Mouse (Mus musculus): ENCODE results near the gene Mmp14.

Gene Mmp14

DNA sequence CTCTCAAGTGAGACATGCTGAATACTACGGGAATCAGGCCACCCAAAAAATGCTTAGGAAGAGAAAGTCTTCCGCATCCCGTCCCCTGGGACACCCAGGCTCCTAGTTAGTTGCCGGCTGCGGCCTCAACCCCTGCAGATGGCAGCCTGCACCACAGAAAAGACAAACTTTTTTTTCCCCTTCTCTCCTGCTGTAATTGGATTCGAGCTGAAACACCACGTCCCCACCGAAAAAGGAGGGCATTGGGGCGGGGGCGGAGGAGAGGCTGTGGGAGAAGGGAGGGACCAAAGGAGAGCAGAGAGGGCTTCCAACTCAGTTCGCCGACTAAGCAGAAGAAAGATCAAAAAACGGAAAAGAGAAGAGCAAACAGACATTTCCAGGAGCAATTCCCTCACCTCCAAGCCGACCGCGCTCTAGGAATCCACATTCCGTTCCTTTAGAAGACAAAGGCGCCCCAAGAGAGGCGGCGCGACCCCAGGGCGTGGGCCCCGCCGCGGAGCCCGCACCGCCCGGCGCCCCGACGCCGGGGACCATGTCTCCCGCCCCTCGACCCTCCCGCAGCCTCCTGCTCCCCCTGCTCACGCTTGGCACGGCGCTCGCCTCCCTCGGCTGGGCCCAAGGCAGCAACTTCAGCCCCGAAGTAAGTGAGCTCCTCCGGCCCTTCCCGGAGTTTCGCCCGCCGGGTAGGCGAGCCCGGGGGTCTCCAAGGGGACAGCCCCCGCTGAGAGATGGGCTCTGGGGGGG is at the start of gene Mmp14:
Mmp14 (plus strand) TSS at position 279 of the 744 bp plus-strand sequence.
- DNase-seq: no peak

DNA sequence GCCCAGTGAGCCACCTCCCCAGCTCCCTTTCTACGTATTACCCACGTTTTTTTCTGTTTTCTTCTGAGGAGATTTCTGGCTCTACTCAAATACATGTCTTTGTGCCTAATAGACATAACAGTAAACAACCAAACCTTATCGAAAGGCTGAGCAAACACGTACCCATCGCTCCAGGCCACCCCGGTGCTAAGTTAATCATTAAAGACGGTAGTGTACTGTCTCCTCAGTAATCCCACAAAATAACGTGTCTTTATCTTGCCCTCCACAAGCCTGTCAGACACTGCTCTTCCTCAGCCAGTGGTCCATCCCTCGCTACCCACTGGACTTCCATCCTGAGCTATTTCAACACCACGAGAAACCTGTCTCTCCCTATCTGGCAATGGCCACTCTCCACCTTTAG is 49.6 kb upstream of the Mmp14 start:
- no peak for DNase-seq

DNA sequence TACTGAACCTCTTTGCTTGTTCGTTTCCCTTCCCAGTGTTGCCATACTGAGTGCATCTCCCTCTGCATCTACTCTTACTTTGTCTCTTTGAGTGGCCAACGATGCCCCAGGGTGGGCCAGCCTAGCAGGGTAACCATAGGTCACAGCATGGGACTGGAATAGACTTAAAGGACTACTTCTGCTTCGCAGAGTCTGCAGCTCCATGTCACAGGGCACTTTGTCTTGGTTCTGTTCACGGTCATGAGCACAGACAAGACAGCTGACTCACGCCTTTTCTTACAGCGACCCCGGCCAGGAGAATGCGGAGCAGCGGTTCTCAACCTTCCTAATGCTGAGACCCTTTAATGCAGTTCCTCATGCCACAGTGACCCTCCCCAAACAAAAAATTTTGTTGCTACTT is 48.8 kb upstream of the Mmp14 start:
- no peak for DNase-seq

DNA sequence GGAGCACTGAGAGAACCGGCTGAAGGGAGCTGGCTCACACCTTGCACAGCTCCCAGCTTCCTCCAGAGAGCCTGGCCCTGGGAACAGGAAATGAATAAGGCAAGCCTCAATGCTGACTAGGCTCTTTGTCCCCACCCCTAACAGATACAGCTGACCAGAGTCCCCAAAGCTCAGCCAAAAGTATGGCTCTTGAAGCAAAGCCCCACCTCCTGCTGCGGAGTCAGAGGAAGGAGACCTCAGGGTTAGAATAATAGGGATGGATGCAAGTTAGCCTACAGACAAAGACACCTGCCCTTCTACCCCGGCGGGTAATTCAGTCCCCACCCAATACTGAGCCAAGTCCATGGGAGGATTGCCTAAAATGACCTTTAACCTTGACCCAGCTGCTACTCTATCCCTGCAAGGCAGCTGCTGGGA is 48.0 kb upstream of the Mmp14 start:
- DNase-seq: no peak

DNA sequence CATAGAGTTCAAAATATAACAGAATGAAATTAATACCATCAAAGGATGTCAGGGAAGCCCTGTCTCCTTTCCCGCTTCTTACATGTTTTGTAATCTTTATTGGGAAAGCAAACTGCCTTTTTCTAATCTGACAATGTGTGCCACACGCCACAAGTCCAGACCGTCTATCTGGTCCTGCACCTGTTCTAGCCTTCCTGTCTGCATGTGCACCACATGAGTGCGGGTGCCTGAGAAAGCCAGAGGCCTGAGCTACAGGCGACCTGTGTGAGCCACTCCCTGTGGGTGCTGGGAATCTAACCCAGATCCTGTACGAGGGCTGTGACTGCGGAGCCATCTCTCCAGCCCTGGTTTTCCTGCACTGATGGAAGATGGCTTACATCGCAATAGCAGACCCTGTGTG is 47.0 kb upstream of the Mmp14 start:
- no peak for DNase-seq

DNA sequence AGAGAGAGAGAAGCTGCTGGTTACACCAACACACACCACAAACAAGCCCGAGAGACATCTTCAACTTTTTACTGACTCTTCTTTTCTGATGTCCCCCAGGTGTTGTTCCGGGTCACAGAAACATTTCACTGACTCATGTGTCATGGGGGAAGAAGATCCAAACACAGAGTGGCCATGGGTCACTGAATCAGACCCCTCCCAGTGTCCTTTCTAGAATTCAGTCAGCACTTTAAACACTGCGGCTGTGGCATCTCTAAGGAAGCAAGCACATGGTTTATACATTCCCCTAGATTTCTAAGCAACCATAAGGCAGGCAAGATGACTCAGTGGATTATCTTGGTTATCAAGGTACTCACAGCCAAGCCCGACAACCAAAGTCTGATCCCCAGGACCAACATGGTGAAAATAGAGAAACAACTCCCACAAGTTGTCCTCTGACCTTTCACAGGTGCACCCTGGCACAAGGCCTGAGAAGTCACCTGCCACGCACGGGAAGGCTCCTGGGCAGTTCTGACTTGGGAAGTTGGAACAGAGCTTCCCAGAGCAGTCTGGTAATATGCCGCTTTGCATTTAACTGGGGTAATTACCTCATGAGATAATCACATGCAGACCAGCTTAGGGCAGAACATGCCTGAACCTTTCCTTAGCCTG is 45.3 kb upstream of the Mmp14 start:
- DNase-seq: no peak

DNA sequence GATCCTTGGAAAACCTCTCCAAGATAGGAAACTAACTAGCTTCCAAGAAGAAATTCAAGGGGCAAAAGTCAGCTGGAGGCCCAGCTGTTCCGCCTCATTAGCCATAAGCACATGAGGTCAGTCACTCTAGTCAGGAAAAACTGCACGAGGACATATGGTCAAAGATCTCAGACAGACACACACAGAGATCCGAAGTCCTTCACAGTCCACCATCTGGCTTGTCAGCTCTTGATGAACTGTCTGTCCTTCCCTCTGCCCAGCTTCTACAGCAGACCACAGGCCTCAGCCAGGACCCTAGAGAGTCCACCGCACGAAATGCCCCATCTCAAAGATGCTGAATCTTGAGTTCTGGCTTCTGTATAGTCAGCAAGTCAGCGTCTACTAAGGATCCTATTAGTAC is 43.9 kb upstream of the Mmp14 start:
- DNase-seq: no peak

DNA sequence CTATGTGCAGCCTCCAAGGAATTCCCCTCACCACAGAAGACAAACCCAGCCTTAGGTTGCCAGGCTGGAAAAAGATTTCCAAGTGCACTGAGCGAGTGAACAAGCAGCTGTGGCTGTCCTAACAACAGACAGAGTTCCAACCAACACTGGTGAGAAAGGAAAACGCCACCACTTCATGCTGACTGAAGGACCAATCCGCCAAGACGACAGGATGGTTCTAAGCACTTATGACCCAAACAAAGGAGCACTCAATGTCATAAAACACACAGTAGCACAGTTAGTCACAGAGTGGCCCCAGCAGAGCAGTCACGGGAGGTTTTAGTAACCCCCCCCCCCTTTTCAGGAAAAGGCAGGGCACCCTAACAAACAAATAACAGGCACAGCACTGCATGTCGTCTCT is 40.6 kb upstream of the Mmp14 start:
- DNase-seq: no peak

DNA sequence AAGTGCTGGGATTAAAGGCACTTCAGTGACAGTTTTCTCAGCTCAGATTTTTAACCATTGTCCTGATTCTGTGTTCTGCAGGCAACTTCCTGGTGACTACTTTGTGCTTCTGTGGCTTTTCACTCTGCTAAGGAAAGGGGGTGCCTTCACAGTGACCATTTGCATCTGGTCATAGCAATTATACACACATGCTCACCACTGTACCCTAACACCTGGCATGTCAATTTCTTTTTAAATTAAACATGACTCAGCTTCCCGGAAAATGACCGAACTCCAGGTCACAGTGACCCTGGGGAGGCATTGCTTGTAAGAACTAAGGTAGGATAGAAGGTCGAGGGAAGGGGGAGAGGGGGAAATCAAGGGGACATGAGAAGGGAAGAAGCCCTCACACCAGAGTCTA is 37.6 kb upstream of the Mmp14 start:
- DNase-seq: no peak

DNA sequence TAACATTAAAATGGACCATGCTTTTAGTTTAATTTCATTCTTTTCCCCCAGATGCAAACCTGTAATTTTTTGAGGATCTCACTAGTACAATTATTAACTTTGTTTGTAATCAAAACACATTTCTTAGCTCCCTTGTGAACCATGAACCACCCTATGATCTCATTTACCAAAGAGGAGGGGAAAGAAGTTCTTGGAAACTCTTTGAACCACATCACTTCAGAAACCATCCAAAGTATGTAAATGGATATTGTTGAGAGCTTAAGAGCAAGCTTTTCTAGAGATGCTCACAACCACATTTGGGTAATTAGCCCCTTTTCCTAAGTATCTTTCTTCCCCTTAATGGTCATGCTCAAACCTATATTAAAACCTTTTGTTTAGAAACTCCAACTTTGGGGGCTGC is 37.1 kb upstream of the Mmp14 start:
- no peak for DNase-seq

DNA sequence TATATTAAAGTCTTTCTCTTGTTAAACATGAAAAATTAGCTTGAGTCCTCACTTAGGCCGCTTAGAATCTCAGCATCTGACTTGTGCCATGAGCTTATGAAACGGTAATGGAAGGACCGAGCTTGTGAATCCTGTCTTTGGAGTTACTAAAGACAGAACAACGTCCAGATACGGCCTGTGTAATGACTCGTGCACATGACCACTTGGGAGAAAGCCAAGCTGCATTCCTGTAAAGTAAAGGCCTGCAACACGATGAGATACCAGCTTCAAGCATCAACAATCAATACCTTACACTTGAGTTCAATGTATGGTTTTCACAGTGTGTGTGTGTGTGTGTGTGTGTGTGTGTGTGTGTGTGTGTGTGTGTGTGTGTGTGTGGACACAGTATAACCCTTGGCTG is 34.7 kb upstream of the Mmp14 start:
- DNase-seq: no peak

DNA sequence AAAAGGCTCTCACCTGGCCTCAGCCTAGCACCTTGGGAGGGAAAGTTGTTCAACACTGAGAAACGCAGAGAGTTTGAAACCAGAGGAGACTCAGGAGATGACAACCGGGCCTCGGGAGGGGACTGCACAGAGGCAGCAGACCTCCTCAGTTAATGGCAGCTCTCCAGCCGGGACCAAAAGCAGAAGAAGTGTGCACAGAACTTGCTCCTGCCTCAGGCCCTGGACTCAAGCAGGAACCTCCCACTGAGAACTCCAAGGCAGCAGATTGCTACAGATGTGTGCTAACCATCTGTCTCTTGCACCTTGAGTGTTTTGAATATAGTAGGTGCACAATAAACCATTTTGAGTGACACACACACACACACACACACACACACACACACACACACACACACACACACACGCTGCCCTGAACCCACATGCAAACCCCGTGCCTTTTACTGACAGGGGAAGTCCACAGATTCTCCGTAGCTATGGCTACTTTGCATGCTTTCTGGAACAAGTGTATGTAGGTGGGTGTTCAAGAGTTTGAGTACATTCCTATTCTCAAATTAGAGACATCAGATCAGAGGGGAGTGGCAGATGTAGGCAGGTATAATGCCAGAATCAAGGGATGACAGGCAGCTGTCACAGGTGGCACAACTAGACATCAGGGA is 33.4 kb upstream of the Mmp14 start:
- DNase-seq: peak; percentile 25

DNA sequence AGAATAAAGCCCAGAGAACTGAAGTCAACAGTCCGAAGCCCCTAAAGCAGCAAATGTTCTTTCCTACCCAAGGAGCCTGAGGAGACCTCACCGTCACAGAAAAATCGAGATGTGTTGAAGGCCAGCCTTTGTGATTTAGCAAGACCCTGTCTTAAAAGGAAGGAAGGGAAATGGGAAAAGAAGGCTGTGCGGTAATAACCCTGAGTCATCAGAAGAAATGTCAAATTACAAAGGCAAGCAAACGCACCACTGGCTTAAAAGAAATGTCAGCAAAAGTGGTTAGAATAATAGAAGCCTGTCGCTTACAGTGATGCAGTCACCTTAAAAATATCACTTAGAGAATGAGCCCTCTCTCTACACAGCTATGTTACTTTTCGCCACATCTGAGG is 32.9 kb upstream of the Mmp14 start:
- no peak for DNase-seq

DNA sequence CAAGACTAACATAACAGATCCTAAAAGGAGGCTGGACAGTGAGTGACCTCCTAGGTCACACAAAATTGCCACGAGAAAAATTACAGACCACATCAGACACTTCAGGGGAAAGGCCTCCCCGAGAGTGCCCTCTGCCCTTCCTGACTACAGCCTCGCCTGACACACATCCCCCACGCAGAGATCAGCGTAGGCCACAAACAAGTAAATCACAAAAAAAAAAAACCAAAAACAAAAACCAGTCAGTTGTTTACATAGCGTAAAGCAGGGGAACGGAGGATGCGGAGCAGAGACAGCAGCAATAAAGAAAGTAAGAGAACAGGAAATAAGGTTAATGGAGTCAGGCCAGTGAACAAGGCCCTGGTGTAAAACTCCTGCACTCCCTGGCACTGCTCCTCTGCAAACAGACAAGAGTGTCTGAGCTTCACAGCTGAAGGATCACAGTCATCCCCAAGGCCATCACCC is 32.5 kb upstream of the Mmp14 start:
- DNase-seq: no peak

DNA sequence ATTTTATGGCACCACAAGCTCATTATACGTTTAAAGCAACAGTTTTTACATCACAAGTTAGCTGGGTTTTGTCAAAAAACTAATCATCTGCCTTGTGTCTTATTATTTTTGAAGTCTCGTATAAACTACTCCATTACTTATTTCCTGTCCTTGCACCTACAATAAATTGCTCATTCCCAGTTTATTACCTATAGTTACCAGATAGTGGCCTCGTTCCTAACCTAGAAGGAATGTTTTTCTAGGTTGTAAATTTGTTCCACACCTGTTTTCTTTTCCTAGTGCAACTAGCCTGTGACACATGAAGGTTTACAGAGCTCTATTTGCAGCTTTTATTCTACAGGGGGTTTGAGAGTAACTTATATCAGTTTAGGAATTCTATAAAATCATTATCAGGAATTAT is 29.7 kb upstream of the Mmp14 start:
- DNase-seq: no peak

DNA sequence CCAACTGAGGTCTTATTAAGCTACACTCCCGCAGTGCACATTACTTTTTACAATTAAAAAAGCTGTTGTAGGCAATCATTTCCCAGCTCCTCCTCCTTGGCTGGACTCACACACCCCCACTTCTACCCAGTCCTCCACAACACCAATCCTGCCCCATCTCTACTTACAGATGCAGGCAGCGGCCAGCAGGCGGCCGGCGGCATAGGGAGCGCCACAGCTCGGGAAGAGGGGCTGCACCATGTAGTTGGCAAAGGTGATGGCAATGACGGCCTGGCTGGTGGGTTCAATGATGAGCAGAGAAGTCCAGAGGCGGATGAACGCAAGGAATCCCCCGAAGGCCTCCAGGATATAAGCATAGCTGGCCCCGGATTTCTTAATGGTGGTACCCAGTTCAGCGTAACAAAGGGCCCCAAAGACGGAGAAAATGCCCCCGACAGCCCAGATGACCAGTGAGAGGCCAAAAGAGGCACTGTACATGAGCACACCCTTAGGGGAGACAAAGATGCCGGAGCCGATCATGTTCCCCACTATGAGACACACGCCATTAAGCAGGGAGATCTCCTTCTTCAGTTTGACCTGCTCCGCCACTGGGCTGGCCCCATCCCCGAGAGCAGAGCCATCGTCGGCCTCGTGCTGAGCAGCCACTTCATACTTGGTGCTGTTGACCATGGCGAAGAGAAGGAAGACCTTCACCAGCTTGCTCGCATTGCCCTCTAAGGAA is 22.9 kb upstream of the Mmp14 start:
- no peak for DNase-seq

DNA sequence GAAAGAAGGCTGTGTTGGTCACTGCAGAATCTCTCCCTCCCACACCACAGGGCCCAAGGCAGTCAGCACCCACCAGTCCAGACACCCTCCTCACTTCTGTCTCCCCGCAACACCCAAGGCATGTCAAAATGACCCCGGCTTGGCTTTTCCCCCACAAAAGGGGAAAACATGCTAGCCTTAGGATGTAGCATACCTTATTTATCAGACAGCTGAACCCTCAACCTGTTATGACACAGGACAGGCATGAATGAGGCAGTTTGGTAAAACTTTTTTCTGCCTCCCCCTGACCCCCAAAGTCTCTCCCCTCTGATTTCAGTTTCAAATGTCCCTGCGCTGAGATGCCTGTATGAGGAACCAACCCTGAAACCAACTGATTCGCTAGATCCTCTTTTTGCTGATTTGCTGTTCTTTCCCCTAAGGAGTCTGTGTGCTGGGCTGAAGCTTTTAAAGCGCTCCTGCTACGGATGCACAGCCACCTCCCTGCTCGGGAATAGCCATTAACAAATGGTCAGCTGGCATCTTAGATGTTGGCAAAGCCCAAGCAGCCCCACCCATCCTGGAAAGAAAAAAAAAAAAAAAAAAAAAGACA is 22.3 kb upstream of the Mmp14 start:
- no peak for DNase-seq

DNA sequence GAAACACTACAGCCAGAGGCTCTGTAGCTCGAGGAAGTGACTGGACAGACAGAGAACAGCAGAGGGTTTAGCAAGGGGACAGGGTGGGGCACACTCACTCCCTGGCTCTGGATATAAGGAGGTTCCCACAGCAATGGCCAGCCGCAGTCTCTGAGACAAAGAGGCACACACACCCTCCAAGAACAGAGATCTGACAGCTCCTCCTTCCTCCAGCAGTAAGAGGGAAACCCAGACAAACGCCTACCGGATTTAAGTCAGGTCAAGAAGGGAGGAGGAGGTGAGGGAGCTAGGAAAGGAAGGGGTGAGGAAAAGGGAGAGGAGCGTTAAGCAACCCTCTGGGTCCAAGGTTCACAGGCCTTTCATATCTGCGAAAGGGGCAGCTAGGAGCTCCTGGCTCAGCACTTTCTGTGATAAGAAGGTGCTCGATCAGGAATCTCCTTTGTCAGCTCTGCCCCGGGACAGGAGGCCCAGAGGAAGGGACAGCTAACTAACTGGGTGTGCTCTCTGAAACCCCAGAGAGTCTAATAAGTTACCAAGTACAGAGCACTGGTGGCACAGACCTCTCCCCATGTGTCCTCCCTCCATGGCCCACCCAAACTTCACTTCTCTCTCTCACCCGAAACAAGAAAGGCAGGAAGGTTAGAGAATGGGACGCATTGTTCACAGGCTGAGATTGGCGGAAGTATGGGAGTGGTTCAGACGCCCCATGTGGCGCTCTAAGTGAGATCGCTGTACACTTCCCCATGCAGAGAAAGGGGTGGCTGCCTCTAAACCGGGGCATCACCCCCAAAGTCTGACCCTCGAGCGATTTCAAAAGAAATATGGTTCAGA is 21.2 kb upstream of the Mmp14 start:
- no peak for DNase-seq

DNA sequence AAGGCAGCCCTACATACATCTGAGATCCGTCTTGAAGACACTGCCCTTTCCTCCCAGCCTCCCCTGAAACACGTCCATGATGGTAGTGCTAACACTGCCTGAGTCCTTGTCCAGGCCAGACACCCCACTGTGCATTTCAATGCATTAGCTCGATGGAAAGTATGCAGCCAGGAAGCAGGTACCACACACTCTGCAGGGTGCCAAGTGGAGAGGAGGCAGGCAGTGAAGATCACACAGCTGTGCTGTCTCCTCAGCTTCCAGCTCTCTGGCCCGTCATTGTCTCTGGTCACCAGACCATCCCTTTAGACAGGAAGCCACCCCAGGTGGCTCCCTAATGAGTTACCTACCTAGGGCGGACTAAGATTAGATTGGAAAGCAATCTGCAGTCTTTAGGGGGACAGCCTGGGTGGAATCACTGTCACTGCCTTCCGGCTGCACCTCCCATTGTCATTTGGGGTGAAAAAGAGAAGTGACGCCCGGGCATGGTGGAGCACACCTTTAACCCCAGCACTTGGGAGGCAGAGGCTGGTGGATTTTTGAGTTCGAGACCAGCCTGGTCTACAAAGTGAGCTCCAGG is 19.3 kb upstream of the Mmp14 start:
- DNase-seq: no peak

DNA sequence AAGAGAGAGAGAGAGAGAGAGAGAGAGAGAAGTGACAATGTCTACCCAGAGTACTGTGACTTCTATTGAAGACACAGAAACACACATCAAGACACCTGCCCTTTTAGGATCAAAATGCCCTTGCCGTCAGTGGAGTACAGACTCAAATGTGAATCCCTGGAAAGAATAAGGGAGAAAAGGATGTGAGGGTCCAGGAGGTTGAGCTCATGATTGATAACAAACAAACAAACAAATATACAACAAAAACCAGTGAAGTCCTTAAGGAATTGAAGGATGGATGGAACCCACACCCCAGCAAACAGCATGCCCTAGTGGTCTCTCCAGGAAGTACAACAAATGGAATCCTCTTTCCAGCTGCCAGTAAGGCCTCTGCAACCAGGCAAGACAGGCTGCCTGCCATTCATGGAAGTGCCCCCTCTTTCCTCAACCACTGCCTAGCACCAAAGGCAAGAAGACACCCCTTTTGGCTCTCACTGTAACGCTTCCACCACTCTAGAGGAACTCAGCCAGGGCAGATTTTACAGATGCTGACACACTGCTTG is 18.7 kb upstream of the Mmp14 start:
- no peak for DNase-seq

DNA sequence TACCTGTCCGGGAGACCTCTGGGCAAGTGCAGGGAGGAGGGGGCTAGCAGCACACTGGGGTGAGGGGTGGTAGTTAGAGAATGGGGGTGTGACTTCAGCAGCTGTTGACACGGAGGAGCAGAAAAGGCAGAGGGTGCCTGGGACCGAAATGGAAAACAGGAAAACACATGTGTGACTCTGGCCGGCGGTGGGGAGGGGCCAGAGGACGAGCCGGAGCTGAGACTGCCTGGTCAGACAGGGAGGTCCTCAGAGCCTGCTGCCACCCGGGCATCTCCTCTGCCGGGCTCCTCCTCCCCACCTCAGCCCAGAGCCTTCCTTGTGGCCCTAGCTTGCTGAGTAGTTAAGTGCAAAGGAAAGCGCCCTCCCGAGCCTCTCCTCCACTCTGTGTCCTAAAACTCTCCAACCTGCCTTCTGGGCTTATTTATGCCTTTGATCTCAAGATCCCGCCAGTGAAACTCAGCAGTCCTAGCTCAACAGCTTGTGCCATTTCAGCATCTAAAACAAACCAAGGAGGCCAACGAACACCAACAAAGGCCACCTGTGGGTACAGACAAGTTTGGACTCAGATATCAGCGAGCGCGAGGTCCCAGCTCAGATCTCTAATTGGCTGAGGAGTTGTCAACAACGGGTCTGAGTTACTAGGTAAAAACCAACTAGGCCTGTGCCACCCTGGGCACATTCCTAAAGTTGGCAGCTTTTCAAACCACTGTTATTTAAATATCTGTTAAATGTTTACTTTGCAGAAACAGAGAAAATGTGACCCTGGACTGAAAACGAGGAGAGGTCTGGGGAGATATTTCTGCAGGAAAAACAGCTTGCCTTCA is 17.3 kb upstream of the Mmp14 start:
- DNase-seq: no peak

Data from right cerebral cortex, postnatal 14 days (tissue).